Mouse (Mus musculus) lung, embryonic 15.5 days (tissue): ENCODE measurements around the gene Rab11b. TPM values are rescaled to one million over a fixed set of nuclear protein-coding genes. Genes with fewer than 3 reads are reported as not detected.

Experiments used
- ATAC-seq: fragments of 200-750 bp; cut with Nextera tagmentation; 2 replicates; pipeline ENCODE4 v1.8.0; 2017; ENCODE audit warnings: moderate number of reproducible peaks, borderline replicate concordance; ENCODE audit not compliant: low FRiP score, low TSS enrichment; ENCODE audit errors: extremely low read depth
- H3K27ac ChIP-seq: fragments of 300-500 bp; sonication (generic); 2 replicates; pipeline ENCODE4 v1.5.1; 2015; ENCODE audit warnings: moderate library complexity, mild to moderate bottlenecking, inconsistent platforms
- H3K27me3 ChIP-seq: fragments of 300-500 bp; sonication (generic); 2 replicates; pipeline ENCODE4 v1.6.1; 2015; ENCODE audit warnings: inconsistent platforms
- H3K36me3 ChIP-seq: fragments of 300-500 bp; sonication (generic); 2 replicates; pipeline ENCODE4 v1.6.1; 2015; ENCODE audit warnings: inconsistent platforms
- H3K4me1 ChIP-seq: fragments of 300-500 bp; sonication (generic); 2 replicates; pipeline ENCODE4 v1.6.1; 2015; ENCODE audit warnings: inconsistent platforms
- H3K4me2 ChIP-seq: fragments of 300-500 bp; sonication (generic); 2 replicates; pipeline ENCODE4 v1.6.1; 2015; ENCODE audit warnings: inconsistent platforms, mild to moderate bottlenecking, moderate library complexity
- H3K4me3 ChIP-seq: fragments of 300-500 bp; sonication (generic); 2 replicates; pipeline ENCODE4 v1.5.1; 2015; ENCODE audit warnings: mild to moderate bottlenecking, inconsistent platforms
- H3K9ac ChIP-seq: fragments of 300-500 bp; sonication (generic); 2 replicates; pipeline ENCODE4 v1.6.1; 2015; ENCODE audit warnings: inconsistent platforms
- H3K9me3 ChIP-seq: fragments of 300-500 bp; sonication (generic); 2 replicates; pipeline ENCODE4 v1.6.1; 2016; ENCODE audit warnings: inconsistent platforms
- WGBS: fragments of 180-500 bp; shearing (Covaris S2); methylation state at CpG from one replicate; pipeline ENCODE4 v1.1.7; 2015; 5-methylcytosine and 5-hydroxymethylcytosine counted together
- polyA plus RNA-seq: library from polyadenylated mRNA; unstranded; fragments of >200 nt; fragmentation: Nextera tagmentation; extraction: Ambion mirVana; gene quantifications from 2 replicates; pipeline ENCODE4 v1.2.1, GENCODE M21; 2015

The Rab11b gene
- polyA plus RNA-seq, 1 experiment from 2014 or later = 306 TPM

DNA sequence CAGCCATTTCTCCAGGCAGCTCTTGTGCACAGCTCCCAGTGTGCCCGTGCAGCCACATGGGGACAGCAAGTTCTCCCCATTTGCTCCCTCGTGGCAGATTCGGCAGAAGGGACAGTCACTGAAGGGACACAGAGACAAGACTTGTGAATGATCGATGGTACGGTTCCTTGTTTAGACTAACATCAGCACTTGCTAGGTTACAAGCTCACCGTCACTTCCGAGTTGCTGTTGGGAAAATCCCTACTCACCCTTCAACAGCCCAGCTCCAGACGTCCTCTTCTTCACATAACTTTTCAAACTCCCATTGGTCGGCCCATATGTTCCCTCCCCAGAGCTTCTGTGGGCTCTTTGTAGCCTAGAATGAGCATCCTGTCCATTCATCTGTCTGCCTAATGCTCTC is 57.2 kb downstream of the Rab11b start:
- no peak overlapping the region for H3K9ac ChIP-seq
- ATAC-seq = no peak
- H3K27me3 ChIP-seq = no peaks in the 10 kb centered on the region
- H3K9me3 ChIP-seq = no peaks in the 10 kb centered on the region
- WGBS = 81% methylated on average over 9 of the region's 9 CpGs
- H3K4me2 ChIP-seq = no peak overlapping the region
- no peaks in the 10 kb centered on the region; the same call in 1 of the 2 replicates for H3K36me3 ChIP-seq
- no peak overlapping the region for H3K4me3 ChIP-seq
- H3K4me1 ChIP-seq = no peaks in the 10 kb centered on the region
- no peak overlapping the region for H3K27ac ChIP-seq

DNA sequence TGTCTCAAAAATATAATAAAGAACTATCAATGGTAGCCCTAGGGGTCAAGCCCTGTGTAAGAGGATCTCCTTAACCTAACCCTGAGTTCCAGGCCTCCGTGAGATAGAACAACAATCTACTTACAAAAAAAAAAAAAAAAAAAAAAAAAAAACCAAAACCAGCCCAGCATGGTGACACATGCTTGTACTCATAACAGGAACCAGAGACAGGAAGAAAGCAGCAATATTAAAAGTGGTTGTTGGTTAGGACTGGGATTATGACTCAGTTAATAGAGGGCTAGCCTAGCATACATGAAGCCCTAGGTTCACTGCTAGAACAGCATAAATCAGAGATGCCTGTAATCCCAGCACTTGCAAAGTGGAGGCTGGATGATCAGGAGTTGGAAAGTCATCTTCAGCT is 58.2 kb downstream of the Rab11b start:
- ATAC-seq = no peak
- Histone ChIP-seq H3K27me3 (no peaks in the 10 kb centered on the region), H3K36me3 (peaks cover 8% of the 10 kb centered on the region; the same call in 1 of the 2 replicates), H3K9me3 (no peaks in the 10 kb centered on the region), H3K4me2 (no peak overlapping the region), H3K9ac (no peak overlapping the region), H3K27ac (no peak overlapping the region), H3K4me1 (no peaks in the 10 kb centered on the region), H3K4me3 (no peak overlapping the region)
- WGBS = 67% methylated on average over 1 of the region's 1 CpGs

DNA sequence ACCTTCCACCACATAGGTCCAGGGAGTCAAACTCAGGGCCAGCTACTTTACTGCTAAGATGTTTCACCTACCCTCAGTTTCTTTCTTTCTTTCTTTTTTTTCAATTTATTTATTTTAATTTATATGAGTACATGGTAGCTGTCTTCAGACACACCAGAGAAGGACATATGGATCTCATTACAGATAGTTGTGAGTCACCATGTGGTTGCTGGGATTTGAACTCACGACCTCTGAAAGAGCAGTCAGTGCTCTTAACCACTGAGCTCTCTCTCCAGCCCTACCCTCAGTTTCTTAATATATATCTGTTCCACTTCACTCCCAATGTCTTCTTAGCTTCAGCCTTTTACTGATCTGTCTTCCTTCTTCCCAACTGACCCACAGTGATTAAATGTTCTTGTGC is 64.9 kb downstream of the Rab11b start:
- H3K9me3 ChIP-seq = no peaks in the 10 kb centered on the region
- 77% methylated on average over 1 of the region's 1 CpGs for WGBS
- no peak overlapping the region for H3K4me2 ChIP-seq
- H3K27ac ChIP-seq = no peak overlapping the region
- H3K36me3 ChIP-seq = peaks cover 13% of the 10 kb centered on the region; the same call in 1 of the 2 replicates
- H3K4me1 ChIP-seq = no peaks in the 10 kb centered on the region
- no peak for ATAC-seq
- H3K4me3 ChIP-seq = no peak overlapping the region
- H3K27me3 ChIP-seq = no peaks in the 10 kb centered on the region
- H3K9ac ChIP-seq = no peak overlapping the region

Other genes starting within 250 kb of the Rab11b start
- gene Adamts10, start 236.3 kb downstream of the Rab11b start, polyA plus RNA-seq = 119 and 142 TPM in 2 replicates
- 4.6 and 5.2 TPM in 2 replicates for gene Myo1f, start 204.8 kb downstream of the Rab11b start, polyA plus RNA-seq
- 36.6 and 40.6 TPM in 2 replicates for gene Zfp414, start 131.4 kb downstream of the Rab11b start, polyA plus RNA-seq
- 0.97 and 1.1 TPM in 2 replicates for gene Pram1, start 122.5 kb downstream of the Rab11b start, polyA plus RNA-seq
- 325 and 344 TPM in 2 replicates for gene Hnrnpm, start 73.7 kb downstream of the Rab11b start, polyA plus RNA-seq
- 58.8 and 60.7 TPM in 2 replicates for gene March2, start 41.9 kb downstream of the Rab11b start, polyA plus RNA-seq
- gene Angptl4, start 21.3 kb upstream of the Rab11b start, polyA plus RNA-seq = 43.7 and 47.0 TPM in 2 replicates
- 68.0 and 77.8 TPM in 2 replicates for gene Kank3, start 50.0 kb upstream of the Rab11b start, polyA plus RNA-seq
- 885 and 959 TPM in 2 replicates for gene Rps28, start 64.0 kb upstream of the Rab11b start, polyA plus RNA-seq
- gene Ndufa7, start 64.0 kb upstream of the Rab11b start, polyA plus RNA-seq = 425 and 461 TPM in 2 replicates
- 69.4 and 74.0 TPM in 2 replicates for gene Cd320, start 82.6 kb upstream of the Rab11b start, polyA plus RNA-seq
- gene Gm7029, start 113.3 kb upstream of the Rab11b start, polyA plus RNA-seq = not detected in 2 replicates
- 10.1 and 10.6 TPM in 2 replicates for gene Kifc1, start 130.1 kb upstream of the Rab11b start, polyA plus RNA-seq
- 0.28 and 0.31 TPM in 2 replicates for gene Platr17, start 144.6 kb upstream of the Rab11b start, polyA plus RNA-seq
- 50.8 and 54.6 TPM in 2 replicates for gene Daxx, start 148.9 kb upstream of the Rab11b start, polyA plus RNA-seq
- gene Tapbp, start 155.4 kb upstream of the Rab11b start, polyA plus RNA-seq = 45.3 and 52.6 TPM in 2 replicates
- gene Zbtb22, start 155.4 kb upstream of the Rab11b start, polyA plus RNA-seq = 17.8 and 20.6 TPM in 2 replicates
- 47.7 and 57.8 TPM in 2 replicates for gene Rgl2, start 169.0 kb upstream of the Rab11b start, polyA plus RNA-seq
- 137 and 153 TPM in 2 replicates for gene Pfdn6, start 179.8 kb upstream of the Rab11b start, polyA plus RNA-seq
- 33.1 and 34.2 TPM in 2 replicates for gene Wdr46, start 180.1 kb upstream of the Rab11b start, polyA plus RNA-seq
- 3.8 and 4.3 TPM in 2 replicates for gene B3galt4, start 191.0 kb upstream of the Rab11b start, polyA plus RNA-seq
- 49.3 and 55.4 TPM in 2 replicates for gene Vps52, start 195.3 kb upstream of the Rab11b start, polyA plus RNA-seq
- 1,650 and 1,822 TPM in 2 replicates for gene Rps18, start 195.5 kb upstream of the Rab11b start, polyA plus RNA-seq
- 49.7 and 69.2 TPM in 2 replicates for gene H2-K1, start 239.8 kb upstream of the Rab11b start, polyA plus RNA-seq